Comparison of ENCODE assay signal across 9 mouse cellular contexts in the genomic region with DNA sequence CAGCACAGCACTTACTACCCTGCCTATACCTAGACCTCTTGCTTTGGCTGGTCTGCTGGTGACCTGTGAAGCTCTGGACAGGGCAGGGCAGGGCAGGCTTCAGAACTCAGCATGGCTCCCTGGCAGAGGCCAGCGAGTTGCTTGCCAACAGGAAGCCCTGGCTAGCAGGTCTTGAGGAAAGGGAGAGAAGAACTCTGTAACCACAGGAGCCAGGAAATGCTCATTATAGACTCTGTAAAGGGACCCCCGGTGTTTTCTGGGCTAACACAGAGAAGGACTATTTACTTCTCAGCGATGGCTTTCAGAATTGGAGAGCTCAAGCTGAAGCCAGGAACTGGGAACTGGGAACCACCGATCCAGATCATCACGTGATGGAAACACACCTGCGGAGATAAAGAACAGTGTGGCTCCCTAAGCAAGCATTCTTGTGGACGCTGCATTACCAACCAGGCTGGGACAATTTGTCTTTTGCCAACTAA. TPM values are rescaled to one million over a fixed set of nuclear protein-coding genes. Genes with fewer than 3 reads are reported as not detected.
DNase-seq lines count a peak whose midpoint lies in the region; ATAC-seq lines count a peak whose summit lies in the region.
"Had no signal": no experiment of that assay in that cellular context is flagged by ENCODE, and none has a peak within 500 bp of the region (broad histone marks: within the 10 kb centered on the region; RNA-seq: fewer than 3 reads in every experiment).

No protein-coding gene starts in this region.

- DNase-seq in layer of hippocampus, postnatal 10 days (ENCODE audit: low spot score in 2 of 2) = peak; percentile 14 to 20
- no peak for DNase-seq in layer of hippocampus, postnatal 36 days
- DNase-seq in adipocyte (ENCODE audit: low spot score) = peak; percentile 32
- peak; percentile 95 for DNase-seq in cerebellum, adult 9-11 months
- DNase-seq in MN1 (ENCODE audit: low spot score) = no peak

- H3K9me3 ChIP-seq in hindbrain, embryonic 13.5 days = no peaks in the 10 kb centered on the region; the same call in 1 of the 2 replicates
- H3K9me3 ChIP-seq in forebrain, embryonic 12.5 days = no peaks in the 10 kb centered on the region
- H3K9me3 ChIP-seq: limb, embryonic 13.5 days had no signal

- H3K36me3 ChIP-seq in hindbrain, embryonic 13.5 days = no peaks in the 10 kb centered on the region
- no peaks in the 10 kb centered on the region for H3K36me3 ChIP-seq in forebrain, embryonic 12.5 days (replicated peaks)
- H3K36me3 ChIP-seq: limb, embryonic 13.5 days had no signal

- no peak overlapping the region for H3K4me2 ChIP-seq in hindbrain, embryonic 13.5 days
- H3K4me2 ChIP-seq in forebrain, embryonic 12.5 days = no peak overlapping the region
- H3K4me2 ChIP-seq: limb, embryonic 13.5 days had no signal

- H3K27me3 ChIP-seq in hindbrain, embryonic 13.5 days = no peaks in the 10 kb centered on the region
- no peaks in the 10 kb centered on the region for H3K27me3 ChIP-seq in forebrain, embryonic 12.5 days
- H3K27me3 ChIP-seq: limb, embryonic 13.5 days had no signal

- 0 out of 2 replicates have a peak, but pooled peaks have one; percentile 14 for ATAC-seq in megakaryocyte-erythroid progenitor cell, adult 5-6 weeks (replicated peaks; ENCODE audit: low FRiP score, low TSS enrichment, poor library complexity, severe bottlenecking)
- ATAC-seq in hindbrain, embryonic 13.5 days (ENCODE audit: low FRiP score) = no peak
- ATAC-seq in forebrain, embryonic 12.5 days (ENCODE audit: low FRiP score) = no peak

- 69% methylated on average over 7 of the region's 7 CpGs for WGBS in hindbrain, embryonic 13.5 days
- WGBS in forebrain, embryonic 12.5 days = 82% methylated on average over 7 of the region's 7 CpGs

- H3K4me1 ChIP-seq in hindbrain, embryonic 13.5 days (replicated peaks) = no peaks in the 10 kb centered on the region
- H3K4me1 ChIP-seq in forebrain, embryonic 12.5 days = no peaks in the 10 kb centered on the region
- H3K4me1 ChIP-seq: limb, embryonic 13.5 days had no signal

- no peak overlapping the region for H3K9ac ChIP-seq in hindbrain, embryonic 13.5 days
- H3K9ac ChIP-seq in forebrain, embryonic 12.5 days = no peak overlapping the region
- H3K9ac ChIP-seq: limb, embryonic 13.5 days had no signal

- no peak overlapping the region for H3K4me3 ChIP-seq in hindbrain, embryonic 13.5 days
- H3K4me3 ChIP-seq in forebrain, embryonic 12.5 days (replicated peaks) = no peak overlapping the region
- H3K4me3 ChIP-seq: limb, embryonic 13.5 days had no signal

- H3K27ac ChIP-seq in hindbrain, embryonic 13.5 days = no peak overlapping the region
- H3K27ac ChIP-seq in forebrain, embryonic 12.5 days = no peak overlapping the region
- H3K27ac ChIP-seq: limb, embryonic 13.5 days had no signal

RNA-seq across cellular contexts. Expression of gene Fut8, which starts 40.8 kb away (rescaled TPM):
- total RNA-seq in layer of hippocampus, postnatal 10 days (2021) = 10 to 100 TPM; 88.7 to 90.9 TPM
- 10 to 100 TPM; 79.0 to 79.3 TPM for total RNA-seq in layer of hippocampus, postnatal 36 days (2021)
- total RNA-seq in megakaryocyte-erythroid progenitor cell, adult 5-6 weeks (2014; fragmentation: Nextera tagmentation) = 53.1 and 58.7 TPM in 2 replicates
- 46.2 and 82.8 TPM in 2 replicates for total RNA-seq in megakaryocyte-erythroid progenitor cell, adult 5-6 weeks (2017)
- polyA plus RNA-seq in hindbrain, embryonic 13.5 days (2015; fragmentation: Nextera tagmentation; extraction: Ambion mirVana) = 49.3 and 50.7 TPM in 2 replicates
- 35.8 and 38.7 TPM in 2 replicates for polyA plus RNA-seq in forebrain, embryonic 12.5 days (2016; fragmentation: Nextera tagmentation; extraction: Ambion mirVana)

Comparison
In these comparisons a context has a peak if more than half of its experiments do, and no peak if none do; other contexts are left out.
1. DNase-seq: peak in layer of hippocampus, postnatal 10 days (2 of 2), adipocyte (single experiment) and cerebellum, adult 9-11 months (single experiment); none in layer of hippocampus, postnatal 36 days (0 of 2) and MN1 (single experiment).